Mouse (Mus musculus) embryo, embryonic 11 days (tissue): Measurements from ENCODE around the gene Plekhg1.

Source experiments
- DNase-seq: peaks from one replicate; pipeline ENCODE4 v3.0.0-alpha.2; 2015

Plekhg1 gene

DNA sequence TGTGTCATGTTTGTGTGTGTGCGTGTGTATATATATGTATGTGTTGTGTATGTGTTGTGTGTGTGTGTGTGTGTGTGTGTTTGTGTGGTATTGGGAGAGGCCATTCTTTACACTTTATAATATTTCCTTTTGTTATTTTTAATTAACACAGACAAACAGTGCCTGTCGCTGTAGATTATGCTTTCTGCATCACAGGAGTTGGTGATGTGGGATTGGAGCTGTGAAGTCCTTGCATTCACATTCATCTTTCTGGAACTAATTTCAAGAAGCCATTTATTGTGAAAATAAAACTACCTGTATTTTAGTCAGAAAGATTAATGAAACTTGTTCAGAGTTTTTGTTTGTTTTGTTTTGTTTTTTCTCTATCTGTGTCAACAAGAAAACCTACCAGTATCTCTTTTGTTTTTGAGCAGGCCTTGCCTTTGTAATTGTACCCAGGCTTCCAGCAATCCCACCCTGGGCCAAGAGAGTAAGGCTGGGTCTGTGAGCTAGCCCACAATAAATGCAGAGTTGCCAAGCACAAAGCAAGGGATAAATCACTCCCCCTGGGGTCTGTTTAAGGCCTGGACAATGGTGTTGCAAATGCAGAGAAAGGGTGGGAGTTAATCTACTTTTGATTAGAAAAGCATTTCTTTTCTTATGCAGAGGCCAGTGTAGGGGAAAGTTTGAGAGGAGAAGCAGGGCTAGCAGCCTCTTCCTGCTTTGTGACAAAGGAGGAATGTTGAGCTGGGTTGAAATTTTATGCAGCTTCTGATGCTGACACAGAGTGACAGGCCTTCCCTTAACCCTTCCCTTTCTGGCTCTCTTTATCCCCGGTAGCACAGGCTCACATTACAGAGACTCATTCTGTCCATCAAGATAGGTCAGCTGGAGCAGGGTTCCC, 151.5 kb downstream of the Plekhg1 start:
- DNase-seq = peak; percentile 74

DNA sequence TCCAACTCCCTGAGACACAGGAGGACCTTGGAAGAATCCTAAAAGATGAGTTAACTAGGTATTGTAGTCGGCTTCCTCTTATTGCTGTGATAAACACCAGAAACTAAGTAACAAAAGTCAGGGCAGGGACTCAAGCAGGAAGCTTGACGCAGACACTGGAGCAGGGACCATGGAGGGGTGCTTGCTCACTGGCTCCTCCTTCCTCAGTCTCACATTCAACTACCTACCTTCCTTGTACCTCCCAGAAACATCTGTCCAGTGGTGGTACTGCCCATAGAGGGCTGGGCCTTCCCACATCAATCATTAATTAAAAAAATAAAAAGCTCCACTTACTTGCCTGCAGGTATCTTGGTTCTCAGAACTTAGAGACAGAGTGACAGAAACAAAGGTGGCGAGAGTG, 152.2 kb downstream of the Plekhg1 start:
- DNase-seq = no peak

DNA sequence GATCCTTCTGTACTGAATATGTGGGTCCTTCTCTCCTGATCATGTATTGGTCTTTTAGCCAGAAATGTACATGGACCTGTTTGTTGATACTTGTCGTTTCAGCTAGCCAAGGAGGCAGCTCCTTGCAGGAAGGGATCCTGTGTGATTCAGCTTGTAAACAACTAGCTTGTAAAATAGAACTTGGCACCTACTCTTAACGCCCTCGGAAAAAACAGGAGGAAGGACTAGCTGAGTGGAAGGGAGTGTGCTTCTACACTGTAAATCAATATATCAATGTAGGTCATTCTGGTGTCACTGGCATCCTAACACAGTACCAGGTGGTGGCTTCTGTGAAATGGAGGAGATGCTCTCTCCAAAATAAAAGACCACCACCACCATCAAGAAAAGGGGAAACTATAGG, 157.9 kb downstream of the Plekhg1 start:
- no peak for DNase-seq

DNA sequence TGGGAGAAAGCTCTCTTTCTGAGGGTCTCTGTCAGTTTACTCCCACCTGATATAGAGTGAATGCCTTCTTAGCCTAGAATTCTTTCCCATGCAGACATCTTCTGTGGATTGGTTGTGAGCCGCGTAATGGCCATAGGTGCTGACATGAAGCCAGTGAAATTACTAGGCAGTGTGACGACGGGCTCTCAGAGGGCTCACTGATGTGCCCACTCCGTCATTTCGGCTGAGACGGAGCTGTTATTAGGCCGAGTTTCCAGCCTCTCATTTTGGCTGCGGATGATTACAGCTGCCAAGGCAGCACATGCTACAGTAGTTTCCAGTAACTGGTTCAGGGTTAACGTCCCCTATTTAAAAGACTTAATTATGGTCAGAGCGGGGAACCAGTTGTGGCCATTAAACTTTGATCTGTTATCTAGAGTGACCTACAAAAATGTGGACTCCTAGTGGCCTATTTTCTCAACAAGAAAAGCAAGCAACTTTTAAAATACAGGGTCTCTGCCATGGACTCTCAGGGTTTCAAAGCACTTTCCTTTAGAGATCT, 160.3 kb downstream of the Plekhg1 start:
- no peak for DNase-seq

DNA sequence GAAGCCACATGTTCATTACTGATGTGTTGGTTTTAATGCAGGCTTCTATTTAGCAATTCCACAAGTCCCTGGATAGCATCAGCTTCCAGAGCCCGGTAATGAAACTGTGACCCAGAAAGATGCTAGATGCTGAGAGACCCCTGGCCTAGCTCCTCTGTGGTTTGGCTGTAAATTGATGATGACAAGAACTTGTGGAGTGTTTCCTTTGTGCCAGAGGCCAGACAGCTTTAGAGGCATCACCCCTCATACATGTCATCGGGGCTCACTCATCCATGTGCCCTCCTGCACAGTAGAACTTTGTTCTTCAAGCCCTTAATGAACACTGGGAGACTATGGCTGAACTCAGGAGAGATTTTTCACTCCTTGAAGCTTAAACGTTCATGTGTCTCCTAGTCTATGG, 165.6 kb downstream of the Plekhg1 start:
- no peak for DNase-seq

DNA sequence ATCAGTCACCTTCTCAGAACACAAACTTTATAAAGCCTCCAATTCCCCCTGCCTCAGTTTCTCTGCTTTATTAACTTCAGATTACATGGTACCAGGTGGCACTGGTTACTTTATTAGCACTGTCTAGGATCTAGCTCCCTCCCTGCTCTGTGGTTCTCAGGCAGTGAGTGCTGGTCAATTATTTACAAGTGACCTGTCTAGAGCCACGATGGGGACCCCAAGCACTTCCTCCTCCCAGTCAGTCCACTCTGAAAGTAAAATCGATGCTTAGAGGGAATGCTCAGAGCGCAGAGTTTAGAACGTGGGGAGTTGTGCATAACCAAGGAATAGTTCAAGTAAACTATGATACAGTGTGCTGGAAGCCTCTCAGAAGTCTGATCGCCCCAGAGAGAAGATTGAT, 173.9 kb downstream of the Plekhg1 start:
- DNase-seq = no peak

DNA sequence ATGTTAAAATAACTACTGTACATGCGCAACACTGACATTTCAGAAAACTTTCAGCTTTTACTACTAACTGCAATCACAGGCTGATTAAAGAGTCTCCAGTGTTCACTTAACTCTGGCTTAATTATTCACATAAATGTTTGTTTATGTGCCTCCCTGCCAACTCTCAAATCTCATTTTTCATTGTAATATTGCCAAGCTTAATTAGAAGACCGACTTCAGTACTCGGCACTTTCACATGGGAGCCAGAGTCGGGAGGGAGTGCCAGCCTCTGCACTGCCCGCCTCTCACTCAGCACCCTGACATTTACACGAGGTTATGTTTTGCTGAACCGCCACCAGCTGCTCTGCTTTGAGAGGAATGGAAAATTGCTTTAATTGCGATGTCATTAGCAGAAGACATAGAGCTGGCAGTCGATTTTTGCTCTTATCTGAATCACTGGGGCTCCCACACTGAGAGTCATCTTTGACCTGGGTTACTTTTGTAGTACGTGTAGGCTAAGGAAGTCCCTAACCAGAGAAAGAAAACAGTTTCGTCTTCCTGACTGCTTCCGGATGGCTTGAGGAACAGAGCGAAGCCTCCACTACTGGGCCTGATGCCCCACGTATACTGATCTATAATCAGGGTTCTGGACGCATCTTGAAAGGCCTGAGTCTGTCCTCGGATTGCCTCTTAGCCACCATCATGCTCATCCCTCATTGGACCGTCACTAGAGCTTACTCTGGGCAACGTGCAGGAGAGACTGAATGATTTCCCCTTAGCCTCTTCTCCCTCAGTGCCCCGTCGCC, 180.4 kb downstream of the Plekhg1 start:
- no peak for DNase-seq

DNA sequence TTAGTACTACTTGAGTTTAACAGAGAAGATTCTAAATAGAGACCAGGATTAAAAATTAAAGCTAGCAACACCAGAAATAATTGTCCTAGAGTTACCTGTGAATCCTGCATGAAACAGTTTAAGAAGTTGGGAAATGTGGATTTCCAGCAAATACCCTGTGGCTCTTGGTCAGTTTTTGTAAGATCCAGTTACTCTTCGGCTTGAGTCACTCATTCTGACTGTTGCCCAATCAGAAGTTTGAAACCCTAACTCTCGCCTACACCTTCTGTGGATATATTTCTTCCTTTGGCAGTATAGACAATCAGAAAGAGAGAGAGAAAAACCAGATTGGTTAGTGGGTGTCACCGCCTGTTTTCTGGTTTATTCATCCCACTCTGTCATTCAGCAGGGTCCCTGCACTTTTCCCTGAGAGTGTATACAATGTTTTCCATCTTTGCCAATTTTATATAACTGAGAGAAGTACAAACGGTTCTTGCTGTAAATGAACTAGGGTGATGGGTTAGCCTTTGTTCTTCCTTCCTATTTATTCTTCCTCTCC, 187.9 kb downstream of the Plekhg1 start:
- no peak for DNase-seq

DNA sequence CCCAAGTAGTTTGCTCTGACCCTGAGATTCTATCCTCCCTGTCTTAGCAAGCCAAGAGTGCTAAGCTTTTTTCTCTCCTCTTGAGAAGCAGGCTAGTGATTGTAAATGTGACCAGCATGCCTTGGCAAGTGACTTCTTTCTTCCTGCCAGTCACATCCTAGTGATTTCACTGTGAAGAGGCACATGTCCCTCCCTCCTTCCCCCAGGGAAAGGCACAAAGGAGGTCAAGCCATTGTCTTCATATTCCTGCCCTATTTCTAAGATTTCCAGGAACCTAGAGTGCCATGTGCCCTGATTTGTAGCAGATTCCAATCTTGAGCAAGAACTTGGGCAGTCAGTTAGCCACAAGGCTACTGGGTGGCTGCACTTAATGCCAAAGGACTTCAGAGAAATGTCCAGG, 191.7 kb downstream of the Plekhg1 start:
- DNase-seq = no peak

DNA sequence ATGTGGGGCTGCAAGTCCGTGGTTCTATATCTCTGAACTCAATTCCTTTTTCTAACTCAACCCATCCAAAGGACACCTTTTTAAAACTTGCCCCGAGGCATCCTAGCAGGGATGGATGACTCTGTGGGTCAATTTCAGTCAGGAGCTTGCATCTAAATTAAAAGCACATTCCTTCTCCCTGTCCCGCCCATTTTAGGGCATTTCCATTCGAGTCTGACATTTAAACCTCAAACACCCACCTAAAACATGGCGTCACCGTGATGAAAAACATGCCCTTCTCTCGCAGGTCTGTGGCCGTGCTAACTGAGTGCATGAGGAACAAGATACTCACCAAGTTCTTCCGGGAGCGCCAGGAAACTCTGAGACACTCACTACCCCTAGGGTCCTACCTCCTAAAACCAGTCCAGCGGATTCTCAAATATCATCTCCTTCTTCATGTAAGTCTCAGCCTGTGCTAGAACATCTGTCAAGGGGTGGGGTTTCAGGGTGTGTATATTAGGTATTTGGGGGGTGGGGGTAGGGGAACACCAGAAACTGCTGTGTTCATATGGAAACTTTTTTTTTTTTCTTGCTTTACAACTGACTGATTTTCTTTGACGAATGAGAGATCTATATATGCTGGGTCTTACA, 193.3 kb downstream of the Plekhg1 start:
- peak; percentile 19 for DNase-seq

DNA sequence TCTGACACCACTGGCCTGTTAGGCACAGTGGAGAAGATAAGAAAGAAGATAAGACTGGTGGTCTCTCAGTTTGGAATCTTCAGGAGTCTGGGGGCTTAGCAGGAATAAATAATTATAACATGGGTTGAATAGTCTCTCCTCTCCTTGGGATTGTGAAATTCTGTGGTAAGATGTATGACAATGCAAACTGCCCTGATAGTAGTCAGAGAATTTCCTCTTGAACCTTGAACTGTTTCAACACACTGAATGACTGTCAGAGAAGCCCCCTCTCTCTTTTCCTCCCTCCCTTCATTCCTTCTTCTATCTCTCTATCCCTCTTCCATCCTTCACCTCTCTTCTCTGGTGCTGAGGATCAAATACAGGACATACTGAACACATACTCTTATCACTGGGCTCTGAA, 196.7 kb downstream of the Plekhg1 start:
- DNase-seq = no peak

DNA sequence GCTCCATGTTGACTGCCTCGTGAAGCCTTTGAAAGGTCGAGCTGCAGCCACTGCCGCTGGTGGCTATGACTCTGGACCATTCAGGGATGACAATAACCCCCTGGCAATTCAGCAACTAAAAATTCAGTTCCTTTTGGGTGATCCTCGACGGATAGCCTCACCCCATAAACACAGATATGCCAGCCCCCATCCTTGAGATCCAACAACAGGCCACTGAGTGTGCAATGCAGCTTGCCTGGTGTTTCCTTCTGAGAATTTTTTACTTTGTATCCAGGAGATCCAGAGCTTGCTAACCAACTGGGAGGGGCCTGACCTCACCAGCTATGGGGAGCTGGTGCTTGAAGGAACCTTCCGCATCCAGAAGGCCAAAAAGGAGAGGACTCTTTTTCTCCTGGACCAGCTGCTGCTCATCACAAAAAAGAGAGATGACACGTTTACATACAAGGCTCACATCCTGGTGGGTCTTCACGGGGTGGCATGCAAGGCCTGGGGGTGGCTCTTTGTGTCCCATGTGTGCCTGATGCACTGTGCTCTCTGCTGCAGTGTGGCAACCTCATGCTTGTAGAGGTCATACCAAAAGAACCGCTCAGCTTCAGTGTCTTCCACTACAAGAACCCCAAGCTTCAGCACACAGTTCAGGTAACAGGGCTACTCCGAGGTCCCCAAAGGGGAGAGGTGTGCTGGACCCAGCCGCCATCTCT, 199.9 kb downstream of the Plekhg1 start:
- no peak for DNase-seq

DNA sequence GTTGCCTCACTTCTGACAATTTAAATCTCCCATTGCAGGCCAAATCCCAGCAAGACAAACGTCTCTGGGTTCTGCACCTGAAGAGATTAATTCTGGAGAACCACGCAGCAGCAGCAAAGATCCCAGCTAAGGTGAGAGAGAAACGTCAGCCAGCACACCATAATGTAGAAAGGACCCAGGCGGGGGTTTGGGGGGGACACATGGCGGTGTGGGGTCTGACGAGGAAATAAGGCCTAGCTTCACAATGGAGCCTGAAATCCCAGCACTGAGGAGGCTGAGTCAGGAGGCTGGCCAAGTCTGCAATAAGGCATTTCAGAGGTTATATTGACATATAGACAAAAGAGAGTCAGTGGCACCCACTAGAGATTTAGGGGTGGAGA, 200.4 kb downstream of the Plekhg1 start:
- DNase-seq = no peak

DNA sequence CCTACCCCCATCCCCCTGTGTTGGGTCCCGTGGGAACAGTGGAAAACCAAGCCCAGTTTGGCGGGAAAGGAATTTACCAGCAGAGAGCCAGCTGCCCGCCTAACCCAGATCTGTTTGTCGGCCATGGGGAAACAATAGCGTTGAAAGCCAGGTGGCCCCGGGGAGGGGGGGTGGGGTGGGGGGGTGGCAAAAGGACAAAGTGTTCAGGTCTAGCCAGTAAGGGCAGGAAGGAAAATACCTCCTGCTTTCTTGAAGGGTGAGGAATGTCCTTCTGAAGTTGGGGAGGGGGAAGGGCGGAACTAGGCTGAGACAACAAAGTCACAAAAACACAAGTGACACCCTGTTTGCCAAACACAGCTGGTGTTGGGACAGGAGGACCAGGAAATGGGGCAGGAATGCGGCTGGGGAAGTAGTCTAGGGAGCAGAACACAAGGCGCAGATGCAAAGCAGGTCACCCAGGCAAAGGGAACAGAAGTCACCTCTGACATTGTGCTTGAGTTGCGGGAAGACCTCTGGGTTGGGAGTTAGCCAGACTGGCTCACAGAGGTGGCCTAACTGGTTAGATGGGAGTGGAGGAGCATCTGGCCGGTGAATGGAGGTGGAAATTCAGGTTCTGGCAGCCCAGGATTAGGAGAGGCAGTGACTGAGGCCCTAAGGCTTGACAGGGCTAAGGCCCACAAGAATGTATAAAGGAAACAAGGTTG, 201.0 kb downstream of the Plekhg1 start:
- peak; percentile 37 for DNase-seq

DNA sequence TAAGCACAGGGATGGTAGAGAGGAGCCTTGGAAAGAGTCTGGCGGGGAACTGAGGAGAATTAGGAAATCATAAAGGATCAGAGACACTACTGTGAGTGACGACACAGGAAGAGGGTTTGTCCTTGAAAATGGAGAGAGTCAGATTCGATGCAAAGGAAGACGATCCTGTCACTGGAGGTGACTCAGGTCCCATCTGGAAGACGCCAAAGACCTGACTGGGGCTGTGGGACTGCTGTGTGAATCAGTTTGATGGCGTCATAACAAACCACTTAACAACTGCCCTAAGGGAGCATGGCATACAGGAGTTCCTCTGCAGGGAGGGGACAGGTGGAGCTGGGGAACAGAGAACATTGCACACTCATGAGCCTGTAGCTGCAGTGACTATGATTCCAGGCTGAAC, 202.1 kb downstream of the Plekhg1 start:
- DNase-seq = no peak

DNA sequence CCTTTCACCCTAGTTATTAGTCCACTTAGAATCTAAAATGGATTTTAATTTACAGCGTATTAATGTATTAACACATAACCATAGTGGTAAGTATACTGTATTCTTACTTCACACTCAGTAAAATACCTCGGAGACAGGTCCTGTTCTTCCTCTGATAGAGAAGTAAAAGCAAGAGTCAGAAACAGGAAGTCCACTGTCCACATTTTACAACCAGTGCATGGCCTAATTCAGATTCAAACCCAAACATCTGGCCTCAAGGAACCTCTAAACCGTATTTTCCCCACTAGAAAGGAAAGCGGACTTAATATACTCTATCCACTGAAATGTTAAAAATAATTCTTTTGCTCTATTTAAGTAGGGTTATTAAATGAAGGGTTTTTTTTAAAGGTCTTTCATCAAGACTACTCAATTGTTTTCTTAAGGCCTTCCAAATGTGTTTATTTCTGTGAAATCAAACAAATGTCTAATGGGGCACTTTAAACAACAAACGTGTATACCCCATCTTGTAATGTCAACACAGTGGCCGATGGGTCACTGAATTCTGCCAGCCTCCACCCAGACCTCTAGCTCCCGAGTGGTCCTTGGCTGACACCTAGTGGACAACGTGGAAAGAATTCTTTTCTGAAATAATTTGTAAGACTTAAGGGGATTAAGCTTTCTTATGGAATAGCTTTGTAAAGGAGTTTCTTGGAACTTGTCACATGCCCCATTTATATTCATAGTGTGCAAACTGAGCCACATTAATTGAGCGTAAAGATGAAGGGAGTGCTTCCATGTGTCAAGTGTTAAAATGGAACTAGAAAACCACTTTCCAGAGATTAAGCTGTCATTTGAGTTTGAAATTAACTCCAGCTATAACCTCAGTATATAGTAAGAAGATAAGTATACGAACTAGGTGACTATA, 203.6 kb downstream of the Plekhg1 start:
- DNase-seq = peak; percentile 84

DNA sequence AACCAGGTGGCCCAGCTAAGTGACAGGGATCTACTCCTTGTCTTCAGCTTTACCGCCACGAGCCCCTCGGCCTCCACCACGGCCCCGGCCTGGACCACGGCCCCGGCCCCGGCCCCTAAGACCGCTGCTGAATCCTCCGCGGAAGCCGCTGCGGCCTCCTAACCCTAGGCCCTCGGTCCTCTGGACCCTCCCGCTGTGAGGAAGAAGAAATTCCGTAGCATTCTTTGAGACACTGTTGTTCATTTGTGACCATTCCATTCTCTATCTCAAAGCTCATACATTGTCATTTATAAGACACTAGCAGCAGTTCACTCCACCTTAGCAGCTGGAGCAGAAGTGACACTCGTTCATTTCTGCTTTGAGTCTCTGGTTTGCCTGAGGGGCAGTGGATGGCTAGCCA, 206.7 kb downstream of the Plekhg1 start:
- no peak for DNase-seq

DNA sequence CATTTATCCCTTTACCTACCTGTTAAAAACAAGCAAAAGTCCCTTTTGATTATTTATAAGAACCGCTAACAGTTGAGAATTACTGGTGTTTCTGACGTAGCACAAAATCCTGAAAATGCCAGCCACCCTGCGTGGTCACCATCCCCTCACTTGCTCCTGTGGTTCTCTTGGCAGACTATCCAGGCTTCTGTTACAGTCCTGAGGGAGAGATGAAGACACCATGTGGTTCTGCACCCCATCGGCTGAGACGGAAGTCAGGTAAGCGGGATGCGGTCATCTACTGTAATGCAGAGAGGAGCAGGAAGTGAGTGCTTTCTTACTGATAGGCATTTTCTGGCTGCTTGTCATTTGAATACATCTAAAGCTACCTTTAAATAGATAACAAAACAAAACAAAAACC, 207.2 kb downstream of the Plekhg1 start:
- no peak for DNase-seq

DNA sequence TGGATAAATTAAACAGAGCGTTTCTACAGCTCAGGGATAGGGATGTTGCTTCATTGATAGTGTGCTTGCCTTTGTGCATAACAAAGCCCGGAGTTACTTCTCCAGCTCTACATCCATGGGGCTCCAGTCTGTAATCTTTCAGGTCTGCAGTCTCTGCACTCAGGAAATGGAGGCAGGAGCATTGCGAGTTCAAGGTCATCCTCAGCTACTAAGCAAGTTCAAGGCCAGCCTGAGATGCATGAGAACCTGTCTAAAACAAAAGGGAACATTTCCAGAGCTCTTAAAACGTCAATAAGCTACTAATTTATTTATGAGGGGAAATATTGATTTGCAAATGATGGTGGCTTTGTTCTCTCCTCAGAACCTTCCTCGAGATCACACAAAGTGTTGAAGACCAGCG, 209.1 kb downstream of the Plekhg1 start:
- DNase-seq = no peak

DNA sequence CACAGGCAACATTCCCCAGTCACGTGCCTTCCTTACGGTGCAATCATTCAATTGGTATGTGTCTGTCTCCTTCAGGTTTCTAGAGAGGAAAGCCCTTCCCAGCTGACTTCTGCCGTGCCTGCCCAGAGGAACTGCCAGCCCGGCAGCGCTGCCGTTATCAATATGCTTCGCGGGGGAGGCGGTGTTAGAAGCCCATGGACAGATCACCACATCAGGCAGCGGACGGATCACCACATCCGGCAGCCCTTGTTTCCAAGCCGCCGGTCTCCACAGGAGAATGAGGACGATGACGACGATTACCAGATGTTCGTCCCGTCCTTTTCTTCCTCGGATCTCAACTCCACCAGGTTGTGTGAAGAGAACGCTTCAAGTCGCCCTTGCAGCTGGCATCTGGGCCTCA, 216.3 kb downstream of the Plekhg1 start:
- DNase-seq = no peak

DNA sequence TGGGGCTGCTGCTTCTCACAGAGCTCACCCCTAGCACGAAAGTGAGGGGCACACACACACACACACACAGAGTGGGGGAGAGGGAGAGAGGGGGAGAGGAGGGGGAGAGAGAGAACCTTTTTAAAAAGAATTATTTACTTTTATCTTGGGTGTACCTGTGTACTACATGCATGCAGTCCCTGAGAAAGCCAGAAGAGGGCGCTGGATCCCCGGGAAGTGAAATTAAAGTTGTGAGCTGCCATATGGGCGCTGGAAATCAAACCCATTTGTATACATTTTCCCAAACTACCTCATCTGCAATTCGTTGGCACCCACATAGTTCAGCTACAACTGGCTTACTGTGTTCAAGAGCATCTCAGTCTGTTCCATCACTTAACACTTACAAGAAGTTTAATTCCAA, 218.4 kb downstream of the Plekhg1 start:
- no peak for DNase-seq
